Mouse (Mus musculus): Measurements from ENCODE around the gene Actl6b. TPM values are rescaled to one million over a fixed set of nuclear protein-coding genes. Genes with fewer than 3 reads are reported as not detected.

Actl6b gene
- total and polyA plus RNA-seq, 3 experiments = 0.15 TPM; not detected in 2

DNA sequence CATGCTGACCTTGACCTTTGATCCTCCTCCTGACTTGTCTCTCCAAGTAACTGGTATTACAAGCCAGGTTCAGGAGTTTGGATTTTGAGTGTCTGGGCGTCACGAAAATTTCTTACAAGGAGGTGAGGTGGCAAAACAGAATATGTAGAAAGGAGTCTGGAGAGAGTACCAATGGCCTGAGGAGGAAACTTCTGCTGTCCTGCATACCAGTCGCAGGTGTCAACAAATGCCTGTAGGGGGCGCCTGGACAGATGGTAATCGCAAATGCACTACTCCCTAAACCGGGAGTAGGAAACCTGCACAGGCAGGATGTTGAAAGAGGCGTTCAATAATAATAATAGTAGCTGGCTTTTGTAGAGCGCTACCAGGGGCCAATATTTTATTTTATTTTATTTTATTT is 31.7 kb downstream of the Actl6b start:
- Histone ChIP-seq H3K4me3 (ENCODE audit: control insufficient read depth in 1 of 2, insufficient read depth in 1 of 2, low read depth in 2 of 2, low read length in 2 of 2) (no peak overlapping the region), H3K27me3 (ENCODE audit: control insufficient read depth in 1 of 2, insufficient read depth in 2 of 2, low read length in 2 of 2) (no peaks in the 10 kb centered on the region), H3K79me2 (ENCODE audit: control insufficient read depth, insufficient read depth, low read length, poor library complexity) (no peaks in the 10 kb centered on the region), H3K9me3 (replicated peaks; ENCODE audit: insufficient read depth, low read length) (no peaks in the 10 kb centered on the region), H3K27ac (ENCODE audit: control insufficient read depth, low read depth, low read length) (no peak overlapping the region), H3K9ac (ENCODE audit: control insufficient read depth, low read depth, low read length, poor library complexity, severe bottlenecking) (no peak overlapping the region), H3K36me3 (ENCODE audit: control insufficient read depth in 1 of 2, insufficient read depth in 2 of 2, low read length in 2 of 2) (peaks cover 0 to 5% of the 10 kb centered on the region in 2 experiments; a peak in 2 of 4 replicates), H3K4me1 (ENCODE audit: control insufficient read depth in 1 of 2, insufficient read depth in 2 of 2, low read length in 2 of 2) (no peaks in the 10 kb centered on the region)
- TF ChIP-seq GATA1 (IDR thresholded peaks at IDR 0.05; ENCODE audit: low read depth, low read length) = 0 out of 2 replicates have a peak, but pooled peaks have one; percentile 6
- TF ChIP-seq TCF12 (IDR thresholded peaks at IDR 0.05; ENCODE audit: low read depth, low read length) = no peak
- peak; percentile 19 for TF ChIP-seq RAD21 (IDR thresholded peaks at IDR 0.05; ENCODE audit: low read depth, low read length)
- TF ChIP-seq SMC3 (IDR thresholded peaks at IDR 0.05; ENCODE audit: low read depth, low read length) = peak; percentile 35; the same call in 1 of the 2 replicates
- TF ChIP-seq EP300 (IDR thresholded peaks at IDR 0.05; ENCODE audit: low read depth in 1 of 2, low read length in 2 of 2) = no peak
- TF ChIP-seq CTCF (IDR thresholded peaks at IDR 0.05 in 2 of 3, conservative IDR thresholded peaks at IDR 0.05 in 1 of 3; ENCODE audit: control insufficient read depth in 1 of 3, insufficient read depth in 1 of 3, low read depth in 2 of 3, low read length in 3 of 3, poor library complexity in 1 of 3, severe bottlenecking in 1 of 3) = peak; percentile 58 to 73 (median 66)
- no peak for TF ChIP-seq GABPA (IDR thresholded peaks at IDR 0.05; ENCODE audit: low read depth, low read length)
- TF ChIP-seq ELF1 (IDR thresholded peaks at IDR 0.05; ENCODE audit: low read depth, low read length) = no peak
- TF ChIP-seq ZKSCAN1 (IDR thresholded peaks at IDR 0.05; ENCODE audit: low read depth, low read length) = no peak
- TF ChIP-seq SIN3A (IDR thresholded peaks at IDR 0.05; ENCODE audit: low read length) = no peak
- TF ChIP-seq MEF2A (IDR thresholded peaks at IDR 0.05; ENCODE audit: extremely low read depth, insufficient replicate concordance, low read depth, low read length, poor library complexity, severe bottlenecking) = no peak
- DNase-seq (ENCODE audit: low read depth, low spot score) = peak; percentile 60

DNA sequence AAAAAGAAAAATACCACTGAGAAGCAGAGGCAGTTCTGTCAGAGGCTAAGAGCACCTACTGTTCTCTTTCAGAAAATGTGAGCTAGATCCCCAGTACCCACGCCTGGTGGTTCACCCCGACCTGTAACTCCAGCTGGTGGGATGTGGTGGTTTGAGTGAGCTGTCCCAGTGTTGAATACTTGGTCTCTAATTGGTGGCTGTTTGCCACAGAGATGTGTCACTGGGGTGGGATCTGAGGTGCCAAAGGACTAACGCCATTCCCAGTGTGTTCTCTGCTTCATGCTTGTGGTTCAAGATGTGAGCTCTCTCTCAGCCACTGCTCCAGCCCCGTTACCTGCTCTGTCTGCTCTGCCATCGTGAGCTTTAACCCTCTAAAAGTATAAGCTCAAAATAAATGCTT is 37.2 kb downstream of the Actl6b start:
- H3K9me3 ChIP-seq (replicated peaks; ENCODE audit: insufficient read depth, low read length) = no peaks in the 10 kb centered on the region
- H3K27ac ChIP-seq (ENCODE audit: control insufficient read depth, low read depth, low read length) = no peak overlapping the region
- peaks cover 0 to 2% of the 10 kb centered on the region in 2 experiments; a peak in 1 of 4 replicates for H3K36me3 ChIP-seq (ENCODE audit: control insufficient read depth in 1 of 2, insufficient read depth in 2 of 2, low read length in 2 of 2)
- H3K79me2 ChIP-seq (ENCODE audit: control insufficient read depth, insufficient read depth, low read length, poor library complexity) = no peaks in the 10 kb centered on the region
- H3K27me3 ChIP-seq (ENCODE audit: control insufficient read depth in 1 of 2, insufficient read depth in 2 of 2, low read length in 2 of 2) = no peaks in the 10 kb centered on the region
- no peaks in the 10 kb centered on the region for H3K4me1 ChIP-seq (ENCODE audit: control insufficient read depth in 1 of 2, insufficient read depth in 2 of 2, low read length in 2 of 2)
- peak; percentile 30 for DNase-seq (ENCODE audit: low read depth, low spot score)
- no peak overlapping the region for H3K4me3 ChIP-seq (ENCODE audit: control insufficient read depth in 1 of 2, insufficient read depth in 1 of 2, low read depth in 2 of 2, low read length in 2 of 2)
- no peak overlapping the region for H3K9ac ChIP-seq (ENCODE audit: control insufficient read depth, low read depth, low read length, poor library complexity, severe bottlenecking)
- no peak for TF ChIP-seq CHD1 (IDR thresholded peaks at IDR 0.05; ENCODE audit: low read depth, low read length)

GRCm38 (mm10) chr5:137595921-137596320 is 42.6 kb downstream of the Actl6b start:
- no peaks in the 10 kb centered on the region for H3K9me3 ChIP-seq (replicated peaks; ENCODE audit: insufficient read depth, low read length)
- TF ChIP-seq MAFK (IDR thresholded peaks at IDR 0.05; ENCODE audit: borderline replicate concordance, low read depth, low read length) (no peak), BHLHE40 (IDR thresholded peaks at IDR 0.05; ENCODE audit: borderline replicate concordance, low read depth, low read length) (no peak), CHD2 (IDR thresholded peaks at IDR 0.05; ENCODE audit: low read length) (no peak), ZMIZ1 (IDR thresholded peaks at IDR 0.05; ENCODE audit: low read depth, low read length) (no peak), UBTF (IDR thresholded peaks at IDR 0.05; ENCODE audit: borderline replicate concordance, insufficient read depth, low read depth, low read length) (no peak), NRF1 (IDR thresholded peaks at IDR 0.05; ENCODE audit: insufficient read depth, low read depth, low read length, poor library complexity, severe bottlenecking) (no peak), POLR2A (IDR thresholded peaks at IDR 0.05; ENCODE audit: control insufficient read depth in 1 of 2, insufficient read depth in 1 of 2, low read depth in 1 of 2, low read length in 2 of 2, poor library complexity in 1 of 2) (no peak), CTCF (IDR thresholded peaks at IDR 0.05 in 2 of 3, conservative IDR thresholded peaks at IDR 0.05 in 1 of 3; ENCODE audit: control insufficient read depth in 1 of 3, insufficient read depth in 1 of 3, low read depth in 2 of 3, low read length in 3 of 3, poor library complexity in 1 of 3, severe bottlenecking in 1 of 3) (no peak), EP300 (IDR thresholded peaks at IDR 0.05; ENCODE audit: low read depth in 1 of 2, low read length in 2 of 2) (no peak), POLR2AphosphoS2 (IDR thresholded peaks at IDR 0.05; ENCODE audit: low read length) (no peak)
- no peak overlapping the region for H3K4me3 ChIP-seq (ENCODE audit: control insufficient read depth in 1 of 2, insufficient read depth in 1 of 2, low read depth in 2 of 2, low read length in 2 of 2)
- H3K27me3 ChIP-seq (ENCODE audit: control insufficient read depth in 1 of 2, insufficient read depth in 2 of 2, low read length in 2 of 2) = no peaks in the 10 kb centered on the region
- no peak for DNase-seq (ENCODE audit: low read depth, low spot score)
- no peak overlapping the region for H3K9ac ChIP-seq (ENCODE audit: control insufficient read depth, low read depth, low read length, poor library complexity, severe bottlenecking)
- H3K4me1 ChIP-seq (ENCODE audit: control insufficient read depth in 1 of 2, insufficient read depth in 2 of 2, low read length in 2 of 2) = peaks cover 4 to 20% of the 10 kb centered on the region in 2 experiments; a peak in 3 of 4 replicates
- H3K79me2 ChIP-seq (ENCODE audit: control insufficient read depth, insufficient read depth, low read length, poor library complexity) = peaks cover 7% of the 10 kb centered on the region; the same call in 1 of the 2 replicates
- peaks cover 0 to 11% of the 10 kb centered on the region in 2 experiments; a peak in 2 of 4 replicates for H3K36me3 ChIP-seq (ENCODE audit: control insufficient read depth in 1 of 2, insufficient read depth in 2 of 2, low read length in 2 of 2)
- no peak overlapping the region for H3K27ac ChIP-seq (ENCODE audit: control insufficient read depth, low read depth, low read length)

All from MEL (cell line).